Mouse (Mus musculus) forebrain, postnatal 0 days (tissue): Measurements from ENCODE around the gene Sars2. TPM values are rescaled to one million over a fixed set of nuclear protein-coding genes. Genes with fewer than 3 reads are reported as not detected.

Experiments used
- ATAC-seq: fragments of 200-750 bp; cut with Nextera tagmentation; 2 replicates; pipeline ENCODE4 v1.8.0; 2017; ENCODE audit warnings: mild to moderate bottlenecking, moderate library complexity
- DNase-seq: peaks from one replicate; pipeline ENCODE4 v3.0.0-alpha.2; 2015
- H3K27ac ChIP-seq: fragments of 300-500 bp; sonication (generic); 2 replicates; pipeline ENCODE4 v1.5.1; 2014; ENCODE audit warnings: low read depth, mild to moderate bottlenecking, antibody characterized with exemption, low read length, moderate library complexity, mixed read lengths
- H3K27me3 ChIP-seq: fragments of 300-500 bp; sonication (generic); 2 replicates; pipeline ENCODE4 v1.6.1; 2014; ENCODE audit warnings: mild to moderate bottlenecking, low read length, mixed read lengths; ENCODE audit not compliant: insufficient read depth
- H3K36me3 ChIP-seq: fragments of 300-500 bp; sonication (generic); 2 replicates; pipeline ENCODE4 v1.6.1; 2014; ENCODE audit warnings: mild to moderate bottlenecking, moderate library complexity; ENCODE audit not compliant: insufficient read depth
- H3K4me1 ChIP-seq: fragments of 300-500 bp; sonication (generic); 2 replicates; pipeline ENCODE4 v1.6.1; 2014; ENCODE audit warnings: antibody characterized with exemption; ENCODE audit not compliant: insufficient read depth
- H3K4me2 ChIP-seq: fragments of 300-500 bp; sonication (generic); 2 replicates; pipeline ENCODE4 v1.6.1; 2014; ENCODE audit warnings: low read depth, mild to moderate bottlenecking, moderate library complexity
- H3K4me3 ChIP-seq: fragments of 300-500 bp; sonication (generic); 2 replicates; pipeline ENCODE4 v1.5.1; 2014; ENCODE audit warnings: low read depth, low read length, mixed read lengths
- H3K9ac ChIP-seq: fragments of 300-500 bp; sonication (generic); 2 replicates; pipeline ENCODE4 v1.6.1; 2014; ENCODE audit warnings: mild to moderate bottlenecking
- H3K9me3 ChIP-seq: fragments of 300-500 bp; sonication (generic); 2 replicates; pipeline ENCODE4 v1.6.1; 2016; ENCODE audit warnings: low read length
- CTCF ChIP-seq: sonication (generic); IDR thresholded peaks from 2 replicates; pipeline ENCODE4 v1.5.1; 2016; ENCODE audit warnings: antibody characterized with exemption, control low read depth, low read depth
- WGBS: fragments of 180-500 bp; shearing (Covaris S2); extraction: QIAGEN DNeasy Blood & Tissue Kit; methylation state at CpG from one replicate; pipeline ENCODE4 v1.1.7; 2014; 5-methylcytosine and 5-hydroxymethylcytosine counted together
- polyA plus RNA-seq: library from polyadenylated mRNA; unstranded; fragments of >200 nt; fragmentation: Nextera tagmentation; extraction: Ambion mirVana; gene quantifications from 2 replicates; pipeline ENCODE4 v1.2.1, GENCODE M21; 2015
- total RNA-seq: library from RNA; depleted of rRNA; stranded (reverse); fragments of >200 nt; gene quantifications from 2 replicates; pipeline ENCODE4 v1.2.3, GENCODE M21; 2014; rRNA removed

The Sars2 gene
- total RNA-seq (12.6 and 15.1 TPM in 2 replicates), polyA plus RNA-seq (14.3 and 16.1 TPM in 2 replicates)

DNA sequence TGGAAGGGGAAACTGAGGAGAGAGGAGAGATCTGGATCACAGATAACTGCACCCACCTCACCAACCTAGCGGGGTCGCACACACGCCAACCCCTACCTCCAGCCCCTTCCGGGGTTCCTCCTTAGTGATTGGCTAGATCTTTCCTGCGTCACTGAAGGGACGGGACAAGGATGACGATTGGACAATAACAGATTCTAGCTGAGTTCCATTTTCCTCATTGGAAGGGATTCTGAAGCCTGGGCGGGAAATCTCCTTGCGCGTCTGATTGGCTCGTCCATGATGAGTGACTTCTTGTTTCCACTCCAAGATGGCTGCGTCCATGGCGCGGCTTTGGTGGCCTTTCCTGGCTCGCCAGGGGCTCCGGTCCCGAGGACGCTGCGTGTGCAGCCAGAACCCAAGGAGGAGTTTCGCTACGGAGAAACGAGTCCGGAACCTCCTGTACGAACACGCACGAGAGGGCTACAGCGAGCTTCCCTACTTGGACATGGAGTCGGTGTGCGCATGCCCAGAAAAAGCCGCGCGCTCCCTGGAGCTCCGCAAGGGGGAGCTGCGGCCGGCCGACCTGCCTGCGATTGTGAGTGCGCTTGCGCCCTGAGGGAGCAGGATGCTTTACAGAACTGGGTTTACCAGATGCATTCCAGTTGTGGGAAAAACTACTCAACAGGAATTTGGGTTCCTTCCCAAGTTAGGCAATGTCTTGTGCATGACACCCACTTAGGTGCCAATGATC, at the start of gene Sars2, which contains the start of gene Mrps12:
Gene Sars2 (plus strand): TSS at position 284 of the 730 bp plus-strand sequence.
Gene Mrps12 (minus strand): TSS at position 112 of the 730 bp plus-strand sequence.
- peak; percentile 99 for ATAC-seq
- no peaks in the 10 kb centered on the region for H3K9me3 ChIP-seq
- WGBS: 1% methylated on average over 39 of the region's 39 CpGs
- H3K9ac ChIP-seq: peak within 1 kb of the TSS; percentile 72
- H3K36me3 ChIP-seq: no peaks in the 10 kb centered on the region; the same call in none of the 2 replicates
- H3K4me3 ChIP-seq: peak within 1 kb of the TSS; percentile 61
- peak within 1 kb of the TSS; percentile 82 for H3K27ac ChIP-seq
- peak; percentile 89 for TF ChIP-seq CTCF
- no peaks in the 10 kb centered on the region for H3K27me3 ChIP-seq
- peak; percentile 99 for DNase-seq
- H3K4me2 ChIP-seq: peak within 1 kb of the TSS; percentile 87
- peaks cover 8% of the 10 kb centered on the region for H3K4me1 ChIP-seq

DNA sequence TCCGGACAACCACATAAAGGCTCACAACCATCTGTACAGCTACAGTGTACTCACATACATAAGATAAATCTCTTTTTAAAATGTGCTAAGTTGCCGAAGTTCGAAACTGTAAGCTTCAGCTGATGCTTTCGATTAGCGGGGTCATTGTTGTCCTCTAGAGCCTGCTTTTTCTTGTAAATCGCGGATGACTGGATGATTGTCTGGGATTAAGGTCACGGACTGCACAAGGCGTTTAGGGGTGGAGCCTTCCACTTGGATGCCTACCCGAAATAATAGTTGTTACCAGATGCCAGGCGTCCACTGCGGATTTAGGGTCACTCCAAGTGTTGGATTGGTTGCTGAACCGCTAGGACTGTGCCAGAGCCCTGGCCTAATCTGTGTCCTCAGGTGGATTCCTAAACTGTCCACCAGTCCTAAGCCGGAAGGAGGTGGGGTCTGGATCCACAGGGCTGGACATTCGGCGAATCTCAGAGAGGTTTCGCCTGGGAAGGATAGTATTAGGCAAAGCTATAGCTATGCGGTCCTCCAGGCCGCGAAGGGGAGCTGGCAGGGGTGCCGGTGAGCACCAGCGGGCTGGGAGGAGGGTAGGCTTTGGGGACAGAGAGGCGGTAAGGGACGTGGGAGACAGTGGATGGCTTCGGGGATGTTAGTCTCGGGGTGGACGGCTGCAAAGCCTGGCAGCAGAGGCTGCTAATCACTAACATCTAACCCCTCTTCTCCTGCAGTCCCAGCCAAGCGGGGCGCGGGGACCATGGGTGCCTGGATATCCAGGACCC, 49.1 kb upstream of the Sars2 start, which contains the start of gene Fbxo27:
Gene Fbxo27 (plus strand): TSS at position 305 of the 776 bp plus-strand sequence.
- DNase-seq: peak; percentile 55

DNA sequence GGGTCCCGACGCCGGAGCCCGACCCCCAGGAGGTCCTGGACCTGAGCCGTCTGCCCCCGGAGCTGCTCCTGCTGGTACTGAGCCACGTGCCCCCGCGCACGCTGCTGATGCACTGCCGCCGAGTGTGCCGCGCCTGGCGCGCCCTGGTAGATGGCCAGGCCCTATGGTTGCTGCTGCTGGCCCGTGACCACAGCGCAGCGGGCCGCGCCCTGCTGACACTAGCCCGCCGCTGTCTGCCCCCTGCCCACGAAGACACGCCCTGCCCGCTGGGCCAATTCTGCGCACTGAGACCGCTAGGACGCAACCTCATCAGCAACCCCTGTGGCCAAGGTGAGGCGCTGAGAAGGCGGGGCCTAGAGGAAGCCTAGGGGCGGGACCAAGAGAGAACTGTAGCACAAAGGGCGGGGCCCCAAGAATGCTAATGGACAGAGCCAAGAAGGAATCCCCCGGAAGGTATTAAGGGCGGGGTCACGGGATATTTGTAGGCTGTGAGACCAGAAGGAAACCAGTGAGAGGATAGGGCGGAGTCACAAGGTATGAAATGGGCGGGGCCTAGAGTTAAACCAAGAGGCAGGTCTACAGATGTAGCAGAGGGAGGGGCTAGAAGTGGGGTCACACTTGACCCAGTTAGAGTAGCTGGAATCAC, 48.3 kb upstream of the Sars2 start:
- Histone ChIP-seq H3K9me3 (no peaks in the 10 kb centered on the region), H3K4me2 (peak overlapping the region; percentile 83), H3K27me3 (no peaks in the 10 kb centered on the region), H3K36me3 (no peaks in the 10 kb centered on the region), H3K27ac (peak overlapping the region; percentile 57; the same call in 1 of the 2 replicates), H3K4me1 (no peaks in the 10 kb centered on the region), H3K9ac (peak overlapping the region; percentile 68), H3K4me3 (peak overlapping the region; percentile 62)
- peak; percentile 82 for ATAC-seq
- WGBS: under 1% methylated on average over 38 of the region's 38 CpGs
- peak; percentile 23; the same call in 1 of the 2 replicates for TF ChIP-seq CTCF
- DNase-seq: peak; percentile 77

More for the DNA sequence above, 49.1 kb upstream of the Sars2 start, which contains the start of gene Fbxo27:
- H3K36me3 ChIP-seq: no peaks in the 10 kb centered on the region
- H3K9me3 ChIP-seq: no peaks in the 10 kb centered on the region
- no peaks in the 10 kb centered on the region for H3K4me1 ChIP-seq
- no peaks in the 10 kb centered on the region for H3K27me3 ChIP-seq
- H3K4me2 ChIP-seq: peak within 1 kb of the TSS; percentile 83
- 16% methylated on average over 30 of the region's 30 CpGs for WGBS
- H3K4me3 ChIP-seq: peak within 1 kb of the TSS; percentile 62
- H3K27ac ChIP-seq: peak within 1 kb of the TSS; percentile 57; the same call in 1 of the 2 replicates
- peak within 1 kb of the TSS; percentile 68 for H3K9ac ChIP-seq
- no peak for TF ChIP-seq CTCF
- ATAC-seq: peak; percentile 85

DNA sequence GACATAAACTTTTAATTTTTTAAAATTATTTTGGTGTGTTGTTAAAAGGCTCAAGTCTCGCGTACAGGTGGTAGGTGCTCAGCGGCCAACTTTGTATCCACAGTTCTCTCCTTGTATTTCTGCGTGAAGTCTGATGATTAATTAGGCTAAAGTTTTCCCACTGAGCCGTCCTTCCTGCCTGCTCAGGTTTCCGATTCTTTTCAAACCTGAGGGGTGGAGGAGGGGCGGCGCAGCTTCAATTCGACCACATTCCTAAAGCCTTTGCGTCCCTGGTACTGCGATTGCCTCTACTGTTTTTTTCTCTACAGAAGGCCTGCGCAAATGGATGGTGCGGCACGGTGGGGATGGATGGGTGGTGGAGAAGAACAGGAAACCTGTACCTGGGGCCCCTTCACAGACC, 47.4 kb upstream of the Sars2 start:
- H3K9me3 ChIP-seq: no peaks in the 10 kb centered on the region
- no peaks in the 10 kb centered on the region for H3K36me3 ChIP-seq
- DNase-seq (no peak), ATAC-seq (no peak)
- H3K4me3 ChIP-seq: peak overlapping the region; percentile 62; the same call in 1 of the 2 replicates
- no peak overlapping the region for H3K9ac ChIP-seq
- H3K27me3 ChIP-seq: no peaks in the 10 kb centered on the region
- H3K27ac ChIP-seq: no peak overlapping the region
- TF ChIP-seq CTCF: no peak
- no peaks in the 10 kb centered on the region for H3K4me1 ChIP-seq
- WGBS: 7% methylated on average over 14 of the region's 14 CpGs
- peak overlapping the region; percentile 83 for H3K4me2 ChIP-seq

DNA sequence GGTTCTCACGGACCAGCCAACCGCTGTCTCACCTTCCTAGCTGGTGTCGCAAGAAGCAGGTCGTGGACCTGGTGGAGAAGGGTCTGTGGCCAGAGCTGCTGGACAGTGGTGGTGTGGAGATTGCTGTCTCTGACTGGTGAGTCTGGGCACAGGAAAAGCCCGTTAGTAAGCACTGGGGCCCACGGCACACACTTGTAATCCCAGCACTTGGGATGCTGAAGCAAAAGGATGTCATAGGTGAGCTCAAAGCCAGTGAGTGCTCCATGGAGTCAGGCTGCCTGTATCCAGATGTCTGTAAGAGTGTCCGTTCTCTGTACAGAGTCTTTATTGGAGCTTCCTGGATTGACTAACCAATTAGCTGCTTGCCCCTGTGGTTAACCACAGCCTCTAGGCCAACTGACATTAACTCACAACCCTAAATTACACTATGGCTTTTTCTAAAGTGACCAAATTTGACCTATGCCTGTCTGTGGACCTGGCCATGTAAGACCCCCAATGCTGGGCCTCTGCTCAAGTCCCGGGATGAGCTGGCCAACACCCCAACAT, 46.8 kb upstream of the Sars2 start:
- WGBS: 46% methylated on average over 8 of the region's 8 CpGs
- no peak for ATAC-seq
- Histone ChIP-seq H3K36me3 (no peaks in the 10 kb centered on the region), H3K4me1 (no peaks in the 10 kb centered on the region), H3K9ac (no peak overlapping the region), H3K4me3 (no peak overlapping the region), H3K4me2 (no peak overlapping the region), H3K27me3 (no peaks in the 10 kb centered on the region), H3K27ac (no peak overlapping the region), H3K9me3 (no peaks in the 10 kb centered on the region)
- no peak for TF ChIP-seq CTCF
- no peak for DNase-seq

DNA sequence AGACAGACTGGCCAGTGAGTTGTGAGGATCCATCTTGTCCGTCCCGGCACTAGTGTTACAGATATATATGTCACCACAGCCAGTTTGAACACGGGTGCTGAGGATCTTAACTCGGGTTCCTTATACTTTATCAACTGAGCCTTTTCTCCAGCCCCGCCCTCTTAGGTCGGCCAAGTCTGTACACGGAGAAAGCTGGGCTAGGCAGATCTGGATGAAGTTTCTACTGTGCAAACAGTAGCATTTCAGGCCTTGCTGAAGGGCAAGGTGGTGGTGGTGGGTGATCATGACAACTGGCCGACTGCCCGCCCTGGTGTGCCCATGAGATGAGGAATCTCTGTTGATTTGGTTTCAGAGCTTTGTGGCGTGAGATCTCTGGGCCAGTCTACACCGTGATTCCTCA, 44.5 kb upstream of the Sars2 start:
- TF ChIP-seq CTCF: no peak
- no peak for ATAC-seq
- Histone ChIP-seq H3K4me3 (no peak overlapping the region), H3K27me3 (no peaks in the 10 kb centered on the region), H3K36me3 (no peaks in the 10 kb centered on the region), H3K4me2 (no peak overlapping the region), H3K27ac (no peak overlapping the region), H3K4me1 (no peaks in the 10 kb centered on the region), H3K9ac (no peak overlapping the region), H3K9me3 (no peaks in the 10 kb centered on the region)
- WGBS: 95% methylated on average over 11 of the region's 11 CpGs
- DNase-seq: no peak
